Mouse (Mus musculus): ENCODE measurements around the gene Rasgrp2. TPM values are rescaled to one million over a fixed set of nuclear protein-coding genes. Genes with fewer than 3 reads are reported as not detected.

Gene Rasgrp2
- 32.0 and 36.1 TPM in 2 replicates for polyA plus RNA-seq (2015; fragmentation: Nextera tagmentation; extraction: Ambion mirVana)

DNA sequence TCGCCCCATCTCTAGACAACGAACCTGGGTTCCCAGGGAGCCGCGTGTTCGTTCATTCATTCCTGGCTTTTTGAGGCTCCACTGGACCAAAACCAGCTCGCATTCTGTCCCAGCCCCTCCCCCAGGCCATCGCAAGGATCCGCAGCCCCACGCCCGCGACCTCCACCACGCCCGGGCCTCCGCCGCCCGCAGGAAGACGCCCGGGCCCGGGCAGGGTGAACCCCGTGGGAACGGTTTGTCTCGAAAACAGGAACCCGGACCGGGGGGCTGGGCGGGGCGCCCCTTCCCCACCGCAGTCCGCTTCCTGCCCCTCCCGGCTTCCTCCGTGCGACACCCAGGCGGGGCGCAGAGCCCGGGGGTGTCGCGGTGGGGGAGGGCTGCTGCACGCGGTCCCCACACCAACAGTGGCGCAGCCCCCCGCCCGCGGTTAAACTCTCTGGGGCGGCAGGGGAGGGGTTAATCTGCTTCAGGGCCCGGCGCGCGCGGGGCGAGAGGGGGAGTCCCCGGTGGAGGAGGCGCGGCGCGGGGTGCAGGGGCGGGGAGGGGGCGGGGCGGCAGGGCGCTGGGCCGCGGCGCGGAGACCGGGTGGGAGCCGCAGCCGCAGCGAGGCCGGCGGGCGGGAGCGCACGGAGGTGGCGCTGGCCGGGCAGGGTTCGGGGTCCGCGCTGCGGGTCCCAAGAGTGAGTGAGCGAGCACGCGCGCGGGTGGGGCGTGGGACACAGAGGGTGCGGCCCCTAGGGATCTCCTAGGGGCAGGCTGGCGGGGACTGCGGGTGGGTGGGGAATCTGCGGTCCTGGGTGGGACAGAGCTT lies at the start of gene Rasgrp2:
Gene Rasgrp2, plus strand, starts transcription at position 56 of the 811 bp plus-strand sequence.
- peak within 1 kb of the TSS; percentile 99 for H3K4me2 ChIP-seq
- peak within 1 kb of the TSS; percentile 64 for H3K4me3 ChIP-seq
- peaks cover 49% of the 10 kb centered on the region for H3K4me1 ChIP-seq
- H3K9me3 ChIP-seq = no peaks in the 10 kb centered on the region
- peak within 1 kb of the TSS; percentile 75 for H3K9ac ChIP-seq
- under 1% methylated on average over 79 of the region's 87 CpGs for WGBS
- no peak for ATAC-seq (ENCODE audit: insufficient number of reproducible peaks, insufficient read depth, low FRiP score, low TSS enrichment, low read depth)
- H3K27me3 ChIP-seq = peaks cover 68% of the 10 kb centered on the region
- no peaks in the 10 kb centered on the region for H3K36me3 ChIP-seq
- H3K27ac ChIP-seq = peak within 1 kb of the TSS; percentile 33

DNA sequence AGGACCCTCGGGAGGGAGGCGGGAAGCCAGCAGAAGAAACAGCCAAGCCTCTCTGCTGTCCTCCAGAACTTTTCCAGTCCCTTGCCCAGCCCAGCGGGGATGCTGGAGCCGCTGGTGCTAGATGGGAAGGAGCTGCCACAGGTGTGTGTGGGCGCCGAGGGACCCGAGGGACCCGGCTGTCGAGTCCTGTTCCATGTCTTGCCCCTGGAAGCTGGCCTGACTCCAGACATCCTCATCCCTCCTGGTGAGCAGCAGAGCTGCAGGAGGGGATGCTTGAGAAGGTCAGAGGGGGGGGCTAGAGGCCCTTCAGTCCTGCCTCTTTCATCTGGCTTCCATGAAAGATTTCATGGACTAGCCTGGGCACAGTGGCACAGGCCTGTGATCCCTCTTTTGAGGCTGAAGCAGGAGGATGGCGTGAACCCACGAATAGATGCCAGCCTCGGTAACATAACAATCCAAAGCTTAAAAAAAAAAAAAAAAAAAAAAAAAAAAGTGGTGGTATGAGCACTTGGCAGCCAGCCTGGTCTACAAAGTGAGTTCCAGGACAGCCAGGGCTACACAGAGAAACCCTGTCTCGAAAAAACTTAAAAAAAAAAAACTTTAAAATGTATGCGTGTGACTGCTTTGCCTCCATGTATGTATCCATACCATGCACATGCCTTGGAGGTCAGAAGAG lies 47.6 kb upstream of the Rasgrp2 start:
- WGBS = 60% methylated on average over 14 of the region's 14 CpGs
- Histone ChIP-seq H3K36me3 (peaks cover 41% of the 10 kb centered on the region), H3K9me3 (no peaks in the 10 kb centered on the region), H3K27me3 (no peaks in the 10 kb centered on the region), H3K4me1 (peaks cover 17% of the 10 kb centered on the region), H3K4me2 (no peak overlapping the region), H3K27ac (peak overlapping the region; percentile 22; the same call in 1 of the 2 replicates), H3K4me3 (no peak overlapping the region), H3K9ac (peak overlapping the region; percentile 46; the same call in 1 of the 2 replicates)
- no peak for ATAC-seq (ENCODE audit: insufficient number of reproducible peaks, insufficient read depth, low FRiP score, low TSS enrichment, low read depth)

DNA sequence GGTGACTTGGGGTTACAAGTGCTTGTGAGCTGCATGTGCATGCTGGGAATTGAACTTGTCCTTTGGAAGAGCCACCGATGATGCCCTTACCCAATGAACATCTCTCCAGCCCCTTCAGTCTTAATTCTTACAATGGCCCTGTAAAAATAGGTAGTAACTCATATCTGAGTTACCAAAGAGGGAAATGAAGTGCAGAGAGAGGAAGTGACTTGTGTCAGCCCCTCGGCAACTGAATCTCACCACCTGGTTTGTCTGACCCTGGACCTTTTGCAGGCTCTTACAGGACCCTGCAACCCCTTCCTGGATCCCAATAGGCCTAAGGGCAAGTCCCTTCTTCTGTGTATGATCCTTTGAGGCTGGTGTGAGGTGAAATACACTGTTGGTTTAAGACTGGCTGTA lies 47.0 kb upstream of the Rasgrp2 start:
- Histone ChIP-seq H3K9ac (no peak overlapping the region; the same call in 1 of the 2 replicates), H3K36me3 (peaks cover 35% of the 10 kb centered on the region)

DNA sequence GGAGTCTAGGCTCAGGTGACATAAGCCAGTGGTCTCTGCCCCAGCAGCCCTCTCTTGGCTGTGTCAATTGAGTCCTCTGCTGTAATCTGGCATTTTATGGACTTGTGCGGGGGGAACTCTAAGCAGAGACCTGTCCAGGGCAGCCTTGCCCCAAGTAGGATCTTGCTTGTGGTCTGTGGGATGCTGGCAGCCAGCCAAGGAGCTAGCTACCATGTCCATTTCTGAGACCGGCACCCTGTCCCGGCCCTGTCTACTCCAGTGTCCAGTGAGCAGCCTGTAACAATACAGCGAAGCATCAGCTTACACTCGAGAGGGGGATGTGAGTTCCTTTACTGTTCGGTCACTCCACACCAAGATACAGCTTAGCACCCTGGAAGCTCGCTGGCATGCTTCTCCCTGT lies 45.1 kb upstream of the Rasgrp2 start:
- WGBS = 80% methylated on average over 7 of the region's 7 CpGs
- no peak overlapping the region for H3K4me3 ChIP-seq
- no peak overlapping the region for H3K9ac ChIP-seq
- no peaks in the 10 kb centered on the region for H3K27me3 ChIP-seq
- no peak for ATAC-seq (ENCODE audit: insufficient number of reproducible peaks, insufficient read depth, low FRiP score, low TSS enrichment, low read depth)
- no peaks in the 10 kb centered on the region for H3K9me3 ChIP-seq
- peaks cover 12% of the 10 kb centered on the region for H3K4me1 ChIP-seq
- no peak overlapping the region for H3K4me2 ChIP-seq
- peaks cover 31% of the 10 kb centered on the region for H3K36me3 ChIP-seq
- H3K27ac ChIP-seq = no peak overlapping the region

More for the DNA sequence above, 47.0 kb upstream of the Rasgrp2 start:
- no peak for ATAC-seq (ENCODE audit: insufficient number of reproducible peaks, insufficient read depth, low FRiP score, low TSS enrichment, low read depth)
- Histone ChIP-seq H3K4me3 (no peak overlapping the region), H3K4me2 (no peak overlapping the region), H3K9me3 (no peaks in the 10 kb centered on the region), H3K4me1 (peaks cover 17% of the 10 kb centered on the region), H3K27me3 (no peaks in the 10 kb centered on the region), H3K27ac (no peak overlapping the region)
- 79% methylated on average over 2 of the region's 2 CpGs for WGBS

DNA sequence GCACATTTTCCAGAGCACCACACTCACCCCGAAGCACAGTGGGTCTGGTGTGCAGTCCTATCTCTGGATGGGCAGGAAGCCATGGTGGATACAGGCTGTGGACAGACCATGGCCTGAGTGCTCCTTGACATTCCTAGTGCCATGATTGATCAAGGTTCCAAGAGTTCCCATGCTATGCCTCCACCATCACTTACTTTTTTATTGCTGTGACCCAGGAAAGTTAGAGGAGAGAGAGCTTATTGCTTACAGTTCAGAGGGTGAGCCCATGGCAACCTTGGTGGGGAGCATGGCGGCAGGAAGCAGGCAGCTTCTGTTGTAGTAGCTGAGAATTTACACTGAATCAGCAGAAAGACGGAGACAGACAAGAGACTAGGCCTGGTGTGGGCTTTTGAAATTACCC lies 37.8 kb upstream of the Rasgrp2 start:
- Histone ChIP-seq H3K4me2 (no peak overlapping the region), H3K27ac (no peak overlapping the region), H3K4me1 (peaks cover 15% of the 10 kb centered on the region), H3K4me3 (no peak overlapping the region), H3K9ac (no peak overlapping the region), H3K36me3 (peaks cover 22% of the 10 kb centered on the region), H3K27me3 (no peaks in the 10 kb centered on the region), H3K9me3 (no peaks in the 10 kb centered on the region)
- ATAC-seq (ENCODE audit: insufficient number of reproducible peaks, insufficient read depth, low FRiP score, low TSS enrichment, low read depth) = no peak
- WGBS = 95% methylated on average over 3 of the region's 3 CpGs

DNA sequence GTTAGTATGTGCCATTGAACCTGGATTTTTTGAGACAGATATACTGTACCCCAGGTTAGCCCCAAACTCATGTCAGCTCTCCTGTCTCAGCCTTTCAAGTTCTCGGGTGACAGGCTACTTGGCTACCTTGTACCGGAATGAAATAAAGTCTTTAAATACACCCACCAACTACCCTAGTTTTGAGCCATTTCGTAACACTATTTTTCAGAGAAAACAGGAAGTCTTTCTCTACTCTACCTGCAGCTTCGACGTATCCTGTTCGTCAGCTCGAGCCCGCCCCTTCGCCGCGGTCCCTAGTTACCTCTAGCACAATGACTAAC lies 36.1 kb upstream of the Rasgrp2 start:
- Histone ChIP-seq H3K9me3 (no peaks in the 10 kb centered on the region), H3K27me3 (no peaks in the 10 kb centered on the region), H3K36me3 (peaks cover 39% of the 10 kb centered on the region), H3K4me2 (peak overlapping the region; percentile 66), H3K4me3 (peak overlapping the region; percentile 98), H3K4me1 (peaks cover 24% of the 10 kb centered on the region), H3K9ac (peak overlapping the region; percentile 99), H3K27ac (peak overlapping the region; percentile 49)
- no peak for ATAC-seq (ENCODE audit: insufficient number of reproducible peaks, insufficient read depth, low FRiP score, low TSS enrichment, low read depth)
- 2% methylated on average over 11 of the region's 11 CpGs for WGBS

DNA sequence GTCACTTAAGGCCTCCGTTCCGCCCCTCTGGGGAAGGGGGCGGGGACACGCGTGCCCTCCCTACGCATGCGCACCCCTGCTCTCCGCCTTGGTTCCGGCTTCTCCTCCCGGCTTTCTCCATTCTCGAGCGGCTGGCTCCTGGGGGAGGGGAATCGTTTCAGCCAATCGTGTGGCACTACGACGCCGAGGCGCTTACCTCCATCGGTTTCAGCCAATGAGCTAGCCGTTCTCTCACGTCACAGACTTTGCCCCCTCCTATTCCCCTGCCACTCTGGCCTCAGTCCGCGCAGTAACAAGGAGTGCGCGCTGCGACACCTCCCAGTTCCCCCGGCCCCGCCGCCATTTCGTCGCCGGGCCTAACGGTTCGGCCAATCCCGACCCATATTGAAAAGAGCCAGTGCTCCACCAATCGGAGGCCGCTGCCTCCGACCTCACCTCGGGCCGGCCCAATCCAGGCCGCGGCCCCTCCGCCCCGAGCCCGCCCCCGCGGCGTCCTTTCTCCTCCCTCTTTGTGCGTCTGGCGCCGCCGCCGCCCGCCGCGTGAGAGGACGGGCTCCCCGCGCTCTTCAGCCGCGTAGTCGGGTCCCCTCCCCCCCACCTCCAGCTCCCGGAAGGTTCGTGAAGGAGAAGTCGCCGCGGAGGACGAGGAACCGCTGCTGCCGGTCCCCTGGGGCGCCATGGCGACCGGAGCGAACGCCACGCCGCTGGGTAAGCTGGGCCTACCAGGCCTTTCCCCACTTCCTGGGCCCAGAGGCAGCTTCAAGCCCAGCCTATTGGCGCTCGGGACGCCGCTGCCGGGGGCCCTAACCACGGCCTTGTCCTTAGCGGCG lies 35.5 kb upstream of the Rasgrp2 start, which contains the start of gene Sf1:
Gene Sf1, plus strand, starts transcription at position 280 of the 830 bp plus-strand sequence.
- peaks cover 42% of the 10 kb centered on the region for H3K36me3 ChIP-seq
- H3K27ac ChIP-seq = peak within 1 kb of the TSS; percentile 98
- peak within 1 kb of the TSS; percentile 81 for H3K4me2 ChIP-seq
- no peaks in the 10 kb centered on the region for H3K27me3 ChIP-seq
- H3K4me1 ChIP-seq = peaks cover 24% of the 10 kb centered on the region
- WGBS = under 1% methylated on average over 85 of the region's 85 CpGs
- peak within 1 kb of the TSS; percentile 98 for H3K4me3 ChIP-seq
- H3K9me3 ChIP-seq = no peaks in the 10 kb centered on the region
- ATAC-seq (ENCODE audit: insufficient number of reproducible peaks, insufficient read depth, low FRiP score, low TSS enrichment, low read depth) = peak; percentile 99
- H3K9ac ChIP-seq = peak within 1 kb of the TSS; percentile 99

DNA sequence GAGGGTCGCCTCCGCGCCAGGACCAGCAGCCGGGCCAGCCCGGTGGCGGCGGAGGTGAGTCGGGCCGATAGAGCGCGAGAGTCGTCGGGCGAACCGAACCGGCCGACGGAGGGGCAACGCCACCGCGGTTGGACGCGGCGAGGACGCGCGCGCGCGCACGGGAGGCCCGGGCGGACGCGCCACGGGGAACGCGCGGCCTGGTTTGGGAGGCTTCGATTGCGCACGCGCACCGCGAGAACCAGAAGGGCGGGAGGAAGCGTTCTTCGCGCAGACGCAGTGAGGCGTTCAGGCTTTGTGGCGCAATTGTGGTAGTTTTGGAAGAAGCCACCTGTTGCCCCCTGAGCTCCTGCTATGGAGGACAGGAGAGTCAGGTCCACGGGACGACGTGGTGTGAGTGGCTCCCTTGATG lies 34.8 kb upstream of the Rasgrp2 start:
- Histone ChIP-seq H3K9me3 (no peaks in the 10 kb centered on the region), H3K27me3 (no peaks in the 10 kb centered on the region), H3K36me3 (peaks cover 45% of the 10 kb centered on the region), H3K4me2 (peak overlapping the region; percentile 81), H3K4me3 (peak overlapping the region; percentile 98), H3K27ac (peak overlapping the region; percentile 98), H3K9ac (peak overlapping the region; percentile 99), H3K4me1 (peaks cover 24% of the 10 kb centered on the region)
- under 1% methylated on average over 55 of the region's 55 CpGs for WGBS
- ATAC-seq (ENCODE audit: insufficient number of reproducible peaks, insufficient read depth, low FRiP score, low TSS enrichment, low read depth) = no peak

DNA sequence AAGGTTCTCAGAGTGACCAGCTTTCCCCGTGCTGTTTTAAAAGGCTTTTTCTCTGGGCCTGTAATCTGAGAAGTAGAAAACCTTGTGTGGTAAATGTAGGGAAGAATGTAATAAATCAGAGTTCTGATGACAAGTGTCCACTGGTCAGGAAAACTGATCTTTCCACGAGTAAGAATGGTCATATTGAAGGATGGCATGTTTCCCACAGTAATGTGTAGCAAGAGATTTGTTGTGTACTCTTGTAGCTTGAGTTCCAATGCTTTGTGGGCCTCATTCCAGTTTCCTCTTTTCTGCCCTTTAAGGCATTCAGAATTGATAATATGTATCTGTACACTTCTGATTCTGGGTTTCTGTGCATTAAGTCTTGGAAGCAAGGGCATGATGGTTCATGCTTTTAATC lies 34.3 kb upstream of the Rasgrp2 start:
- peaks cover 24% of the 10 kb centered on the region for H3K4me1 ChIP-seq
- peak overlapping the region; percentile 81 for H3K4me2 ChIP-seq
- WGBS = 3% methylated on average over 2 of the region's 2 CpGs

DNA sequence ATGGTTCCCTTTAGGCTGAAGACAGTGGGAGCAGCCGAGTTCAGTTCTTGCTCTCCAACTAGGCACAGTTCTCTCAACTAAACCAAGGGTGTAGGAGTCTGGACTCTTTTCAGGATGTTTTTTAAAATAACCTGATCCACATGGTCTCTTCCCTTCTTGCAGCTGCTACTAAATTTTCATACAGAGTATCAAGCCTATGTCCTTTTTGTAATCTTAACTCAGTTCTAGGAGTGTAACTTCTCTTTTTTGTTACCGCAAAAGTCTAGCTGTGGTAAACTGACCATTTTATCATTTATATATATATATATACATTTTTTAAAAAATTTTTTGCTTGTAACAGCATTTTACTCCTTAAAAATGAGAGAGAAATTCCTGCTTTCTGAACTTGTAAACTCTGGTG lies 29.0 kb upstream of the Rasgrp2 start:
- H3K9ac ChIP-seq = no peak overlapping the region
- no peak for ATAC-seq (ENCODE audit: insufficient number of reproducible peaks, insufficient read depth, low FRiP score, low TSS enrichment, low read depth)
- 82% methylated on average over 2 of the region's 2 CpGs for WGBS
- H3K27me3 ChIP-seq = no peaks in the 10 kb centered on the region
- peaks cover 16% of the 10 kb centered on the region for H3K4me1 ChIP-seq
- H3K36me3 ChIP-seq = peaks cover 95% of the 10 kb centered on the region
- no peak overlapping the region for H3K27ac ChIP-seq
- no peaks in the 10 kb centered on the region for H3K9me3 ChIP-seq
- no peak overlapping the region for H3K4me2 ChIP-seq
- H3K4me3 ChIP-seq = no peak overlapping the region

More for the DNA sequence above, 34.3 kb upstream of the Rasgrp2 start:
- peak overlapping the region; percentile 98 for H3K4me3 ChIP-seq
- H3K27me3 ChIP-seq = no peaks in the 10 kb centered on the region
- H3K9ac ChIP-seq = peak overlapping the region; percentile 99
- ATAC-seq (ENCODE audit: insufficient number of reproducible peaks, insufficient read depth, low FRiP score, low TSS enrichment, low read depth) = no peak
- H3K36me3 ChIP-seq = peaks cover 51% of the 10 kb centered on the region
- no peak overlapping the region for H3K27ac ChIP-seq
- H3K9me3 ChIP-seq = no peaks in the 10 kb centered on the region

DNA sequence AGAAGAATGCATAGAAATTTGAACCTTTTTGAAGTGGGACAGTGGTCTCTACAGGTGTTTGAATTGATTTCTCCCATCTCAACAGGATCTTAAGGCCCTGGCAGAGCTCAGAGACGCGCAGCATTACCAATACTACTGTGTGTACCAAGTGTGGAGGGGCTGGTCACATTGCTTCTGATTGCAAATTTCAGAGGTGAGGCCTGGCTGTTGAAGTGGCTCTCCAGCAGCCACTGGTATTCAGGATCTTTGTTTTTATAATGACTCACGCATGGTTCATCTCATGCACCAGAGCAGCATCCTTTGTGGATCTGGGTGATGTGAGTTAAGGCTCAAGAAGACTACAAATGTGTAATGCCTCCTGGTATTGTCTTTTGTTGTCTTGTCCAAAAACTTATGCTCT lies 26.7 kb upstream of the Rasgrp2 start:
- H3K36me3 ChIP-seq = peaks cover 95% of the 10 kb centered on the region
- no peaks in the 10 kb centered on the region for H3K9me3 ChIP-seq
- WGBS = 96% methylated on average over 3 of the region's 3 CpGs
- H3K4me3 ChIP-seq = no peak overlapping the region
- H3K4me2 ChIP-seq = no peak overlapping the region
- no peaks in the 10 kb centered on the region for H3K27me3 ChIP-seq
- H3K4me1 ChIP-seq = peaks cover 1% of the 10 kb centered on the region; the same call in 1 of the 2 replicates
- no peak for ATAC-seq (ENCODE audit: insufficient number of reproducible peaks, insufficient read depth, low FRiP score, low TSS enrichment, low read depth)
- no peak overlapping the region for H3K27ac ChIP-seq
- no peak overlapping the region for H3K9ac ChIP-seq

Data from embryonic facial prominence, embryonic 13.5 days (tissue).